Mouse (Mus musculus) myocyte (in vitro differentiated cells): ENCODE data around the gene Dlg2. TPM values are rescaled to one million over a fixed set of nuclear protein-coding genes. Genes with fewer than 3 reads are reported as not detected.

Experiments
- H3K27me3 ChIP-seq: one replicate; pipeline ENCODE4 v1.6.1; 2011; ENCODE audit not compliant: control insufficient read depth, insufficient read depth, insufficient read length
- H3K36me3 ChIP-seq: one replicate; pipeline ENCODE4 v1.6.1; 2011; ENCODE audit not compliant: control insufficient read depth, insufficient read depth
- H3K4me2 ChIP-seq: one replicate; pipeline ENCODE4 v1.6.1; 2011; ENCODE audit warnings: low read depth, control low read depth
- H3K4me3 ChIP-seq: one replicate; pipeline ENCODE4 v1.5.1; 2011; ENCODE audit warnings: mild to moderate bottlenecking, control low read depth, moderate library complexity
- H3K79me2 ChIP-seq: one replicate; pipeline ENCODE4 v1.6.1; 2011; ENCODE audit not compliant: control insufficient read depth, insufficient read depth
- H3ac ChIP-seq: one replicate; pipeline ENCODE4 v1.6.1; 2011; ENCODE audit not compliant: control insufficient read depth, insufficient read length
- CEBPB ChIP-seq: IDR thresholded peaks from 2 replicates; pipeline ENCODE4 v1.6.1; 2011; ENCODE audit warnings: mild to moderate bottlenecking, moderate library complexity; ENCODE audit not compliant: poor library complexity, insufficient read depth, severe bottlenecking
- E2F4 ChIP-seq: IDR thresholded peaks from one replicate; pipeline ENCODE4 v1.6.1; 2011; ENCODE audit warnings: mild to moderate bottlenecking, control low read depth, moderate library complexity; ENCODE audit not compliant: insufficient read depth
- MAX ChIP-seq: IDR thresholded peaks from one replicate; pipeline ENCODE4 v1.6.1; 2011; ENCODE audit warnings: low read depth, mild to moderate bottlenecking, control low read depth
- MYOD1 ChIP-seq, 3 experiments: IDR thresholded peaks; one replicate each; pipeline ENCODE4 v1.6.1; 2011; ENCODE audit warnings: control low read depth in 2 of 3, low read depth in 2 of 3, mild to moderate bottlenecking in 2 of 3, moderate library complexity in 1 of 3; ENCODE audit not compliant: insufficient read length in 2 of 3, control insufficient read depth in 1 of 3
- MYOG ChIP-seq, 3 experiments: IDR thresholded peaks; one replicate each; pipeline ENCODE4 v1.6.1; 2011; ENCODE audit warnings: control low read depth in 2 of 3, low read depth in 2 of 3, mild to moderate bottlenecking in 2 of 3; ENCODE audit not compliant: insufficient read length in 2 of 3, control insufficient read depth in 1 of 3, insufficient read depth in 1 of 3
- POLR2A ChIP-seq: IDR thresholded peaks from one replicate; pipeline ENCODE4 v1.6.1; 2011; ENCODE audit warnings: low read depth, mild to moderate bottlenecking, control low read depth, moderate library complexity; ENCODE audit not compliant: insufficient read length
- POLR2AphosphoS2 ChIP-seq: IDR thresholded peaks from one replicate; pipeline ENCODE4 v1.6.1; 2011; ENCODE audit warnings: low read depth, control low read depth; ENCODE audit not compliant: insufficient read length
- REST ChIP-seq: IDR thresholded peaks from one replicate; pipeline ENCODE4 v1.6.1; 2011; ENCODE audit warnings: mild to moderate bottlenecking, control low read depth, moderate library complexity; ENCODE audit not compliant: insufficient read depth, insufficient read length
- SRF ChIP-seq: IDR thresholded peaks from one replicate; pipeline ENCODE4 v1.6.1; 2011; ENCODE audit warnings: low read depth; ENCODE audit not compliant: control insufficient read depth, insufficient read length
- TCF12 ChIP-seq: IDR thresholded peaks from one replicate; pipeline ENCODE4 v1.6.1; 2011; ENCODE audit warnings: mild to moderate bottlenecking, control low read depth; ENCODE audit not compliant: poor library complexity, insufficient read depth, severe bottlenecking
- TCF3 ChIP-seq: IDR thresholded peaks from one replicate; pipeline ENCODE4 v1.6.1; 2011; ENCODE audit warnings: low read depth, control low read depth; ENCODE audit not compliant: insufficient read length
- USF1 ChIP-seq: IDR thresholded peaks from one replicate; pipeline ENCODE4 v1.6.1; 2011; ENCODE audit warnings: low read depth, mild to moderate bottlenecking, control low read depth, moderate library complexity
- polyA plus RNA-seq: library from polyadenylated mRNA; unstranded; fragments of >200 nt; fragmentation: generic; extraction: Trizol; gene quantifications from one replicate; pipeline ENCODE4 v1.2.1, GENCODE M21; 2012; ENCODE audit warnings: missing spikeins

Dlg2 gene
- polyA plus RNA-seq, 1 experiment: 0.65 TPM

DNA sequence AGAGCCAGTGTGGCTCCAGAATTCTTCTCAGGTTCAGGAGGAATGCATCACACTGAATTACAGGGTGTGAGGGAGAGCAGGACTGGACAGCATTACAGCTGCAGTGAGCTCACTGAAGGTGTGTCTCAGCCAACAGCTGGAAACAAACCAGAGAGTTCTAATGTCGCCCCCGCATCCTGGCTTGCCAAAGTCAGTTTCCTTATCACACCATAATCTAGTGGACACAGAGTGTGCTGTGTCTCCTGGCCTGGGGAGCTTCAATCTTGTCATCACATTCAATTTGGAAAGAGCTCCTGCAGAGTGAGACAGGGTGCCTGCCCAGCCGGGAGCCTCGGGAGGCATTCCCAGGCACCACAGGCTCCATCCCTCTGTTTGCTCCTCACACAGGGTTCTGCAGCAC is 1981.3 kb downstream of the Dlg2 start:
- Histone ChIP-seq H3ac (no peak overlapping the region), H3K36me3 (no peaks in the 10 kb centered on the region), H3K4me3 (no peak overlapping the region), H3K27me3 (no peaks in the 10 kb centered on the region), H3K79me2 (no peaks in the 10 kb centered on the region), H3K4me2 (no peak overlapping the region)
- TF ChIP-seq TCF3 (no peak), SRF (no peak), REST (no peak), POLR2AphosphoS2 (no peak), POLR2A (no peak), MAX (no peak), MYOG (IDR thresholded peaks at IDR 0.05; ENCODE audit: control insufficient read depth in 1 of 3, insufficient read depth in 1 of 3, insufficient read length in 2 of 3, low read depth in 2 of 3) (no peak), USF1 (no peak), CEBPB (no peak), TCF12 (no peak), E2F4 (no peak), MYOD1 (IDR thresholded peaks at IDR 0.05; ENCODE audit: control insufficient read depth in 1 of 3, insufficient read length in 2 of 3, low read depth in 2 of 3) (no peak)

DNA sequence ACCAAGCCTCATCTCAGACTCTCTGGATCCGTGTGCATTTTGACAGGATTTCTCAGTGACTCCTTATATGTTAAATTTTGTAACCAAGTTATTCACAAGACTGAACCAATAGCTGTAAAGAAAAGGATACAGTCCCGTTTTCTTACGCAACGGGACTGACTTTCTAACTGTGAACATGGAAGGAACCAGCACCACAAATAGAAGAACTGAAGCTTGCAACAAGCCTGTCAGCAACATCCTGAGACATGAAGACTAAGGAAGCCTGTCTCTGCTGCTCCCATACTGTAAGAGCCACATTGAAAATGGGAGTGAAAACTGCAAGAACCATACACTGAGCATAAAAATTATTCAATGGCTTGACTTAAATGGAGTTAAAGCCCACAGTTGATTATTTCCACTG is 1981.8 kb downstream of the Dlg2 start:
- TF ChIP-seq USF1 (no peak), MAX (no peak), REST (no peak), SRF (no peak), CEBPB (no peak), TCF12 (no peak), E2F4 (no peak), TCF3 (no peak), POLR2AphosphoS2 (no peak), POLR2A (no peak)
- Histone ChIP-seq H3K4me2 (no peak overlapping the region), H3K36me3 (no peaks in the 10 kb centered on the region), H3K4me3 (no peak overlapping the region), H3ac (no peak overlapping the region), H3K79me2 (no peaks in the 10 kb centered on the region), H3K27me3 (no peaks in the 10 kb centered on the region)

DNA sequence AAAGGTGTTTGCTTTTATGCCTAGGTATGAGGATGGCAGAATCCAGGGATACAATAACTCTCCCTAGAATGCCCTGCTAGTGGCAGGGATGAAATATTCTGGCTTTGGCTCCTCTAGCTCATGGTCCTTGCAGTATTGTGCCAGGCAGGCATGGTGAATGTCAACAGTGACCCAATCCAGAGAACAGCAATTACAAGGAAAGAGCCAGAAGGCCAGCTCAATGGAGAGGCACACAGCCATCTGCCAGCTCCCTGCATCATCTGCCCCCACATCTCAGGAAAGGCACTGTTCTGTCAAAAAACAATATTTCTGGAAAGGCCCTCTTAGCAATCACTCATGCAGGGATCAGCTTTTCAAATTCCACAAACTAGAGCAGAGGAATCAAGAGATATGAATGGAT is 1984.1 kb downstream of the Dlg2 start:
- Histone ChIP-seq H3K4me3 (no peak overlapping the region), H3K36me3 (no peaks in the 10 kb centered on the region), H3K4me2 (no peak overlapping the region), H3ac (no peak overlapping the region), H3K27me3 (no peaks in the 10 kb centered on the region), H3K79me2 (no peaks in the 10 kb centered on the region)
- TF ChIP-seq REST (no peak), USF1 (no peak), MYOD1 (IDR thresholded peaks at IDR 0.05; ENCODE audit: control insufficient read depth in 1 of 3, insufficient read length in 2 of 3, low read depth in 2 of 3) (no peak), POLR2A (no peak), CEBPB (no peak), MAX (no peak), TCF12 (no peak), POLR2AphosphoS2 (no peak)

DNA sequence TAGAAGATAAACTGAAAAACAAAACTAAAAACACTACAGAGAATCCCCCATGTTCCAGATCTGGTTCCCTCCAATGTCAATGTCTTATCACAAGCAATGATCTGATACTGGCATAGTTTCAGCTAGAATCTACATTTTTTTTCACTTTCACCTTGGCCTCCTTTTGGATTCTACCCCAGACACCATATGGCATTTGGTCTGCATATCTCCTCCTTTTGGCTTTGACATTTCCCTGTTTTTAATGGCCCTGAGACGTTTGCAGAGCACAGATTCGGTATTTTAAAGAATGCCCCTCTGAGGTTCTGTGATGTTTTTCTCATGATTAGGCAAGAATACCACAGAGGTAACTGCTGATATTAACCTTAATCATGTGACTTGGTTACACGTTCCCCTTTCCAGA is 1984.8 kb downstream of the Dlg2 start:
- TF ChIP-seq POLR2AphosphoS2: no peak
- no peak for TF ChIP-seq MYOD1 (IDR thresholded peaks at IDR 0.05; ENCODE audit: control insufficient read depth in 1 of 3, insufficient read length in 2 of 3, low read depth in 2 of 3)
- TF ChIP-seq POLR2A: no peak
- no peak overlapping the region for H3K4me2 ChIP-seq
- H3ac ChIP-seq: no peak overlapping the region
- no peak overlapping the region for H3K4me3 ChIP-seq
- no peaks in the 10 kb centered on the region for H3K36me3 ChIP-seq
- no peaks in the 10 kb centered on the region for H3K27me3 ChIP-seq
- no peaks in the 10 kb centered on the region for H3K79me2 ChIP-seq

DNA sequence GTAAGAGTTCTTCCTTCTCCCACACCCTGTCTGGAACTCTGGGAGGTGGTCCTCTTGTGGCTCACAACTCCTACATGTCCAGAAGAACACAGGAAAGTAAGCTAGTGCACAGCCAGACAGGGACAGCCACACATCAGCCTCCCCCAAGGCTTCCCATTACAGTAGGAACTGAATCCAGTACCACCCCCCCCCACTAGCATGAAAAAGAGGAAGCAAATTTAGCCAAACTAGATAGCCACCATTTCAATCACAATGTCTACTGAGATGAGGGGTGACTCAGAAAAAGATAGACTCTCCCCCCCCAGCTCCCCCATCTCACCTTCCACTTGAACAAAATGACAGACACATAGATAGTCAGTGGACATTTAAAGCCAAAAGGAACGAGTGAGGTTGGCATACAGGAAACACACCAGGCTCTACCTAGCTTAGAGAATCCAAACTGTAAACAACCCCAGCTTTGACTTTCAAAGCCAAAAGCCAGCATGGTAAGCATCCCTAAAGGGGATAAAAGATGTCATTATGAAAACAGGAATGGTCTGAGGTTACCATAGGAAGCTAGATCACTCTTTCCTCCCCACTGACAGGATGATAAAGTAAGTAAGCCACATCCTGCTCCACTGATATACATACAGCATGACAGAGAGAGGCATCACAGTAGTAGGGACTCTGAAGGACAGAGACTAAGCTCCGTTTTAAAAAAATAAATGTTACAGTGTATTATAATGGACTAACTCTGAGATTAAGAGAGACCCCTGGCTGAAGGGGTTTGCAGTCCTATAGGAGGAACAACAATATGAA is 1986.8 kb downstream of the Dlg2 start:
- H3ac ChIP-seq: no peak overlapping the region
- H3K27me3 ChIP-seq: no peaks in the 10 kb centered on the region
- no peaks in the 10 kb centered on the region for H3K36me3 ChIP-seq
- TF ChIP-seq CEBPB (no peak), REST (no peak), MAX (no peak), USF1 (no peak), TCF3 (no peak), SRF (no peak)
- no peak overlapping the region for H3K4me3 ChIP-seq
- no peaks in the 10 kb centered on the region for H3K79me2 ChIP-seq
- H3K4me2 ChIP-seq: no peak overlapping the region
